Mouse (Mus musculus) yolk sac, embryonic 10.5 days (tissue): Measurements from ENCODE around the gene Sar1b.
A peak's percentile ranks its signal among the peaks of the same experiment; 100 is the strongest.
"Not testable (repeated sequence)": the region's sequence is repeated elsewhere in the genome, so short reads cannot be mapped to it uniquely, and the experiment has no call there.

Experiments
- DNase-seq: peaks from one replicate; pipeline ENCODE4 v3.0.0-alpha.2; 2017; ENCODE audit warnings: low spot score

The Sar1b gene

DNA sequence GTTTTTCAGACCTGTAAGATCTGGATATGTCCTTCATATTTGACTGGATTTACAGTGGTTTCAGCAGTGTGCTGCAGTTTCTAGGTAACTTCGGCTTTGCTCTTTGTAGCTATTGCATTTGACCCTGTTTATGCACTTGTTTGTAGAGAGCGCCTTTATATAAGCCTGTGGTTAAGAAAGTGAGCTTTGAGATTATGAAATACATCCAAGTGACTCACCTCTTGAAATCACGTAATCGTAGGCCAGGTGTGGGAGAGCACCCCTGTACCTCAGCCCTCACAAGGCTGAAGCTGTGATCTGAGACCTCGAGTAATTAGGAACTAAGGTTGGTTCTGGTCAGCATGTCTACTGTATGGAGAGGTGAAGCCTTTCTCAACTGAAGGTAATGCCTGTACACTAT lies 14.0 kb downstream of the Sar1b start:
- DNase-seq: no peak

DNA sequence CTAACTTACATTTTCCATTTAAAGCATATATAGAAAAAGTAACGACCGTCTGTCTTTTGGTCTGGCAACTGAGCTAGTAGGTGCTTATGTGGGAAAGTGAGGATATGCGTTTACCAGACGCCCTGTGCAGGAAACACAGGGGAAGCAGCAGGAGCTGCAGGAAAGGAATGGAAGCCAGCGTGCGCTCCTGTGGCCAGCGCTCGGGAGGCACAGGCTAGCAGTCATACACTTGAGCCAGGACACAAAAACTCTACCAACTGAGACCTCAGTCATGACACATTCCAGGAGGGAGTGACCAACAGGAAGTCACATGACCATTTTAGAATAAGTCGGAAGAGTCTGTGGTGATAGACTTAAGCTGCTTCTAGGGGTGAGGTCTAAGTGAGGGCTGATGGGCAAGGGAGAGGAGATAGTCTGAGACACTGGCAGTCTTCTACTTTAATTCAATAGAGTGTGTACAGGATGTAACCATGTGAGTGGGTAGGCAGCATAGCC lies 17.3 kb downstream of the Sar1b start:
- DNase-seq: no peak

DNA sequence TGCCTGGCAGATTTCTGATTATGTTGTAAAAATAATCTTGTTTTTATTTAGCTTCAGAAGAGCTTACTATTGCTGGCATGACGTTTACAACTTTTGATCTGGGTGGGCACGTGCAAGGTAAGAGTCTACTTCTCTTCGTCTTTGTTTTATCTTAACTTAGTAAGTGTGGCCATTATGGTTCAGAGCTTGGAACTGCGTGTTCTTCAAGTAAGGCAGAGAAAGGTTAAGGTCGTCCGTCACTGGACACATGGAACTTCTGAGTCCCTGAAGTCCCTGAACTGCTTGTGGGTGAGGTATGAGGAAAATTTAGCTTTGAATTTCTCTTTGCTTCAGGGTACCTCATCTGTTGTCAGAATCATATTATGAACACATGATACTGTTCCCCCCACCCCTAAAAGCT lies 19.2 kb downstream of the Sar1b start:
- DNase-seq: no peak

DNA sequence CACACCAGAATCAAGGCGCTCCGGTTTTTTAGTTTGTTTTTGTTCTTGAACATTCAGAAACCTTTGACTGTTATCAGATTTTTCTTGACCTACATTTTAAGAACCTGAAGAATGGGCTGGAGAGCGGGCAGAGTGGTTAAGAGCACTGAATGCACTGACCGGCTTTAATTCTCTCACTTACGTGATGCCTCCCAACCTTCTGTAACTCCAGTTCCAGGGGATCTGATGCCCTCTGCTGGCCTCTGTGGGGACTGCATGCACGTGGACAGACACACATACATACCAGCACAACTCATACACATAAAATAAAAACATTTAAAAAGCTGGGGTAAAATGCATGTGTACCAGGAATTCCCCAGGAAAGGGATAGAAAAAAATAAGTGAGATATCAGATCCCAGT lies 22.4 kb downstream of the Sar1b start:
- DNase-seq: peak; percentile 39

DNA sequence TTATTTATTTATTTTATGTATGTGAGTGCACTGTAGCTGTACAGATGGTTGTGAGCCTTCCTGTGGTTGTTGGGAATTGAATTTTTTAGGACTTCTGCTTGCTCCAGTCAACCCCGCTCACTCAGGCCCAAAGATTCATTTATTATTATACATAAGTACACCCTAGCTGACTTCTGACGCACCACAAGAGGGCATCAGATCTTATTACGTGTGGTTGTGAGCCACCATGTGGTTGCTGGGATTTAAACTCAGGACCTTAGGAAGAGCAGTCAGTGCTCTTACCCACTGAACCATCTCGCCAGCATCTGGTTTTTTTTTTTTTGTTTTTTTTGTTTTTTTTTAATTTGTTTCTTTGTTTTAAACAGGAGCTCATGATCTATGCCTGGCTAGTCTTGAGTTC lies 26.2 kb downstream of the Sar1b start:
- DNase-seq: not testable (repeated sequence)

DNA sequence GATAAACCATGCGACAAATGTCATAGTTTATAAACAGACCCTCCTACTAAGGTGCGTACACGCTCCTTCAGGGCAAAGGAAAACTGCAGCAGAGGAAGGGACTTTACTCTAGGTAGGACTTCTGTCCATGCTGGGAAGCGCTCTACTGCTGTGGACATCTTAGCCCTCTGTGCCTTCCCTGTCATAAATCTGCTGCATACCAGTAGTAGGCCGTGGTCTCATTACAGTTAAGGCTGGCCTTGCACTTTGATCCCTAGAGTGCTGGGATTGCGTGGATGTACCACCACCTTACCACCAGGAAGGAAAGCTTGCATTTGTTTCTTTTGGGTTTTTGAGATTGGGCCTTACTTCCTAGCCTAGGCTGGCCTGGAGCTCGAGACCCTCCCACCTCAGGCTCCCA lies 27.2 kb downstream of the Sar1b start:
- DNase-seq: no peak

DNA sequence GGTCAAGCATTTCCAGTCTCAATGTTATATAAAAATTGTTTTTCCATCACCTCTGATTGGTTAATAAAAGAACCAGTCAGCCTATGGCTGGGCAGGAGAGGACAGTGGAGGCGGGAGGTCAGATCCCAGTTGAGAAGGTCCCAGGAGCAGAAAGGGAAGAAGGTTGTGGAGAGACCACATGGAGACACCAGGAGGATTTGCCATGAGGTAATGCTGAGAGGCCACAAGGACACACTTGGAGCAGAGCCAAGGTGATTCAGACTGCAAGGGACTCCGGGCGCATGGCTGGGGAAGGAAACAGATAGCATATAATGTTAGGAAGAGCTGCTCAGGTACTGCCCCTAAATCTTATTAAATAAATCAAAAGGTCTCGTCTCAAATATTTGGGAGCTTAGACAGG lies 32.8 kb downstream of the Sar1b start:
- no peak for DNase-seq

DNA sequence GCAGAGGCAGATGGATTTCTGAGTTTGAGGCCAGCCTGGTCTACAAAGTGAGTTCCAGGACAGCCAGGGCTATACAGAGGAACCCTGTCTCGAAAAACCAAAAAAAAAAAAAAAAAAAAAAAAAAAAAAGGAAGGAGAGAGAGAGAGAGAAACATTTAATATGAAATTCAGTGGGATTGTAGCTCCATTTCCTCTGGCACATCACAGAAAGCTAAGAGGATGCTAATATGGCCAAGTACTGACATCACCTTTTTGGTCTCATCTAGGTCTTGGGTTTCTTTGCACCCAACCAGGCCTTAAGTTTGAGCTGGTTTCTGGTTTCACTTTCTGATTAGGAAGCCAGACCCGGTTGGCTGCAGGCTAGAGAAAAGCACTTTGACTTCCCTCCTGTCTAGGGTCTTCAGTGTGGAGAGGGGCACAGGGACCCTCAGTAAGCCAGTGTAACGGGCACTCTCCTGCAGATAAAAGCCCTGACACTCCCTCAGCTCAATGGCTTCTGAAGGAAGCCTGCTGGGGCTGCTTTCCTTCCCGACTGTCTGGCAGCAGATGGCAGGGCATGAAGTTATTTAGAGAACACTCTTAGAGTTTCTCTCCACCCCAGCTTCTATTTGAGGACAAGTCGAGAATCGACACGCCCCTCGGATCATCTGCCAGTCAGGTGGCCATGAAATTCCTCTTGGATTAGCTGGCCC lies 37.3 kb downstream of the Sar1b start:
- no peak for DNase-seq

DNA sequence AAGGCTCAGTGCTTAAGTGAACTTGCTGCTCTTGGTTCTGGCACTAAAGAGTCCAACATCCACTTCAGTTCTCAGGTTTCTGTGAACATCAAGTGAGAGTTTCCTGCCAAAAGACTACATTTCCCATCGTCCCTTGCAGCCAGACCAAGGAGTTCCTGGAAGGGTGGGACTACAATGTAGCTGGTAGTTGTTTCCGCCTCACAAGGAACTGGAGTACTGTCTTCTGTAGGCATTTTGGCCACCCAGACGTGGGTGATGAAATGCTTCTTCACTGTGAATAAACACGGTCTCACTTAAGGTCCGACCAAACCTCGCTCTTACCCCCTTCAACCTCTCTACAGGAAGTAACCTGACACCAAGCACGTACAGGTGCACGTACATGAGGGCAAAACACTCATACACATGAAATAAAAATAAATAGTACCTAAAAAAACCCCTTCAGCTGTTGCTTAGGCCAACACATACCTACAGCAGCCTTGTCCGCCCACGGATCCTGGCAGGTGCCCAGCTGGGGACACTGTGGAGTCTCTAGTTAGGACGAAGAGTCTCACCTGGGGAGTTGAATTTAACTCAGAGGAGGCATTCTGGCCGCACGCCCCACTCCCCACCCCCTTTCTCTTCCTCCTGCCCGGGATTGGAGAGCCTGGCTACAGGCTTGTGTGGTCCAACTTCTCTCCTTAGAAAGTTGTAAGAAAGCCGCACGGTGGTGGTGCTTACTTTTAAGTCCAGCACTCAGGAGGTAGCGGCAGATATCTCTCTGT lies 41.9 kb downstream of the Sar1b start:
- peak; percentile 76 for DNase-seq

DNA sequence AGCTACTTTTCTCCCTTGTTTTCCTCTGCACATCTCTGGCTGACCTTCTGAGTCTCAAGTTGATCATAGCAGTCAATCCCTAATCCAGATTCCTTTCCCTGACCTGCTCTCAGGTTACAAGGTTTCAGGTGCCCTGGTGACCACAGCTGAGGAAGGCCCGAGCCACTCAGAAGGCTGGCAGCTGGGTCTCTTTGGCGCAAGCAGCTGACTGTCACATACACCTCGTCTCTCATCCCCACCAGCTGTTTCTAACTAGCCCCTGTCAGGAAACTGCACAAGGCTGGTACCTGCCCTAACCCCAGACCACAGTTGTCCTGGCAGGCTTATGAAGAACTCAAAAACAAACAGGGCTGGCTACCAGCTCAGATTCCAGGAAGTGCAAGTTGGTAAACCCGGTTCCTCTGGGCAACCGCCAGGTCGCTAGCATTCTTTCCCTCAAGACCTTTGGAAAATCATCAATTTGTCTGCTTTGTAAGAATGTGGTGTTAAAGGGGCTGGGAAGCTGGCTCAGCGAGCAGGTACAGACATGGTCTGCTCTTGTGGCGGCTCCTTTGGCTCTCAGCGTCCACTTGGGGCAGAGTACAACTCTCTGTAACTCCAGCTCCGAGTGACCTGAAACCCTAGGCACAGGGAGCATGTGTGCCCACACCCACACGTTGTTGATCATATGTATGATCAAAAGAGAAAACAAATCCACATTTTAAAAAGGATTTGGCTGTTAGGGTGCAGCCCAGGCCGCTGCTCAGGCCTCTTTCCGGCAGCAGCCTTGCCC lies 43.8 kb downstream of the Sar1b start:
- no peak for DNase-seq

DNA sequence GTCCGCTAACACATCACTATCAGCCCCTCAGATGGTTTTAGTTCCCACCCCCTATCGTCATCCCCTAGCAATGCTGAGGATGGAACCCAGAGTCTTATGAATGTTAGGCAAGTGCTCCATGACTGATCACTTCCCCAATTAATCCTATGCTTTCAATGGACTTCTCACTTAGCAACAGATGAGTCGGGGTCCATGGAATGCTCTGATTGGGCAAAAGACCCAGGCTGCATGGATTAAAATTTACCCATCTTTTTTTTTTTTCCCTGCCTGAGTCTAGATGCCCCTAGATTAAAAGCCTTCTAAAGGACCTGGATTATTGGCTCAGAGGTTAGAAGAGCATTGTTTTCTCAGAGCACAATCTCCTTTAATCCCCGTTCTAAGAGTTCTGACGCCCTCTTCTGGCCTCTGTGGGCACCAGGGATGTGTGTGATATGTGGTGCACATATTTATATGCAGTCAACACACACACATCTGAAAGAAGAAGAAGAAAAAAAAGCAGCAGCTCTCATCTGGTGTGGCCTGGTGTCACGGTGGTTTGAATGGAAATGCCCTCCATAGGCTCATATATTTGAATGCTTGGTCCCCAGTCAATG lies 46.2 kb downstream of the Sar1b start:
- no peak for DNase-seq

DNA sequence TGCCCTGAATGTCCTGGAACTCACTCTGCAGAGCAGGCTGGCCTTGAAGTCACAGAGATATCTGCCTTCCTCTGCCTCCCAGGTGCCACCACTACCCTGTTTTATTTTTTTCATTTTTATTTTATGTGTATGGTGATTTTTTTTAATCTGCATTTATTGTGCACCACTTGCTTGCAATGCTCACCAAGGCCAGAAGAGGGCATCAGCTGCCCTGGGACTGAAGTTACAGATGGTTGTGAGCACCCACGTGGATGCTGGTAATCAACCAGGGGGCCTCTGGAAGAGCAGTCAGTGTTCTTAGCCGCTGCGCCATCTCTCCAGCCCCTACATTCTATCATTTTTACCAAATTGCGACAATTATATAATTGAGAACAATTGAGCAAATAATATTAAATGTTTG lies 47.7 kb downstream of the Sar1b start:
- no peak for DNase-seq

DNA sequence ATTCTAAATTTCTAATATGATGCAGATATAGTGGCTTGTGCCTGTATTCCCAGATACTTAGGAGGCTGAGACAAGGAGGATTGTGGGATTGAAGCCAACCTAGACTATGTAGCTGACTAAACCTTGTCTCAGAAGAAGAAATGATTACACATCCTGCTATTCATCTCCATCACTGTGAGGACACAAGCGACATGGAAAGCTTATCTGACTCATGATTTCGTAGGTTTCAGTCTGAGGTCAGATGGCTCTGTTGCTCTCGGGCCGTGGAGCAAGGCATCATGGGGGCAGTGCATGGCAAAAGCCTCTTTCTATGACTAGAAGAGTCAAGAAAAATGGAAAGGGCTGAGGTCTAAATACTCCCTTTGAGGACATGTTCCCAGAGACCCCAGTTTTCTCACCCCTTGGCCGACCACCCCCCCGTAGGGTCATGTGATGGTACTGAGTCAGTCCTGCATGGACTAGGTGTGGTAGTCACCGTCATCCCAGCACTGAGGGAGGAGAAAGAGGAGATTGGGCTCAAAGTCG lies 48.6 kb downstream of the Sar1b start:
- no peak for DNase-seq

DNA sequence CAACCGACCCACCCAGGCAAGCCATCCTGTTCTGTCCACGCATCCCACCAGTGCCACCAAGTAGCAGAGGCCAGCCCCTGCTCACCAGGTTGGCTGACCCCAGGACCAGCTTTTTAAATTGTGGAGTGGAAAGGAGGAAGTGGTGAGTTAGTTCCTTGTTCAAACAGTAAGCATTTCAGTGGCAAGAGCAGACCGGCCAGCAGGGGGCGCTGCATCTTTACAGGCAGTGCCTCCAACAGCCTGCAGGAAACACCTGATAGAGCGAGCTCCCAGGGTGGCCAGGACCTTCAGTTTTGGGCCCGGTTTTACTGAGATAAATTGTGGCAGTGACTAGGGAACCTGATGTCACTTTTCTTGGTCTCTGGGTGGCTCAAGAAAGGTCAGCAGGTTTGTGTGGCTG lies 54.3 kb downstream of the Sar1b start:
- DNase-seq: peak; percentile 74

DNA sequence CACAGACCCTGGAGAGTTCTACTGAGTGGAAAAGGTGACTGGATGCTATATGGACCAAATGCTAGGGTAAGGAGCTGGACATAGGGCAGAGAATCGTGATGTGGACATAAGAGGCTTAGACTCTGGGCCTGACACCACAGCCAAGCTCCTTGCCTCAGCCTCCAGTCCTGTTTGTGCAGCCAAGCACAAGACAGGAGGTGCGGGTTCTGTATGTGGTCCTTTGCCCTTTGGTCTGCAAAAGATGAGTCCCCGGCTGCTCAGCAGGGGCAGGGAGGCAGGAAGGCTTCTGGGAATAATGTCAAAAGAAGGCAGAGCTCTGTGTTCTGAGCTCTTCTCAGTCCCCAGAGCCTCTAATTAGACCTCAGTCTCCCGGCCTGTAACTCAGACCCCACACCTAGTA lies 55.4 kb downstream of the Sar1b start:
- no peak for DNase-seq

DNA sequence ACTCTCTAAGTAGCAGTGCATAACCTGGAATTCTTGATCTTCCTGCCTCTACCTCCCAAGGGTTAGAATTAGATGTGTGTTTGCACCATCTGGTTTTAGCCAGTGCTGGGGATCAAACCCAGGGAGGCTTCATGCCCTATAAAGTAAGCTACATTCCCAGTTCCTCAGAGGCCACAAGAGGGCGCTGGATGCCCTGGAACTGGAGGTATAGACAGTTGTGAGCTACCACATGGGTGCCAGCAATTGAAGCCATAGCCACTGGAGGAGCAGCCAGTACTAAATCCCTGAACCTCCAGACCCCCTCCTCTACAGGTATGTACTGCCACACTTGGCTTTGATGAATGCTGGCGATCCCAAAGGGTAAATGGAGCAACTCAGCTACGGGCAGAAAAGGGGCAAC lies 56.5 kb downstream of the Sar1b start:
- no peak for DNase-seq

DNA sequence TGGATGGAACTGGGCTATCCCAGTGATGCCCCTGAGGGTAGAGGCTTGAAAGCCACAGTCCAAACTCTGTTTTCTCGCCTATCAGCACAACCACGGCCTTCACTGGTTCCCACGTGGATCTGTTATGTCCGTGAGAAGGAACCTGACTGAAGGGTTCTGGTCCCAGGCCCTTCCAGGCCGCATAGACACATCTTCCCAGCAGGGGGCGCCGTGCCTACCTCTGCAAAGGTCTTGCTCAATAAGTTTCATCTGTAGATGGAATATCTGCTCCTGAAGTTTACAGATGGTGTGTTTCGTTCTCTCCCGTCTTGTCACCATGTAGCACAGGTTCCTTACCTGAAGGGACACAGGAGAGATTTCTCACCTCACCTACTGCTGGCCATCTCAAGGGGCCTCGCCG lies 57.4 kb downstream of the Sar1b start:
- no peak for DNase-seq

DNA sequence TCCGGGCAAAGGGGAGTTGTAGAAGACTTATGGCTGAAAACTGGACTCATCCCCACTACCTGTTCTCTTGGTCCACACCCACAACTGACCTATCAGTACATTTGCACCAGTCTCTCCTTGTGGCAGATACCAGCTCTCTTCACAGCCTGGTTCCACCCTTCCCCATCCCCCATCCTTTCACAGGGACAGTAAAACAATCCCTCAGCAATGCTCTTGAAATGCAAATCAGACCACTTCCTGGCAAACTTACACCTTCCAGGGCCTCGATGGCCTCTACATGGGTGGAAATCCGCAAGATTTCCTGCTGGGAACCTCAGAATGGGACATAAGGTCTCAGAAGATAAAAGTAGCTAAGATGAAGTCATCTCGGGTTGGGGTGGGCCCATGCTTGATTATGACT lies 59.2 kb downstream of the Sar1b start:
- no peak for DNase-seq

DNA sequence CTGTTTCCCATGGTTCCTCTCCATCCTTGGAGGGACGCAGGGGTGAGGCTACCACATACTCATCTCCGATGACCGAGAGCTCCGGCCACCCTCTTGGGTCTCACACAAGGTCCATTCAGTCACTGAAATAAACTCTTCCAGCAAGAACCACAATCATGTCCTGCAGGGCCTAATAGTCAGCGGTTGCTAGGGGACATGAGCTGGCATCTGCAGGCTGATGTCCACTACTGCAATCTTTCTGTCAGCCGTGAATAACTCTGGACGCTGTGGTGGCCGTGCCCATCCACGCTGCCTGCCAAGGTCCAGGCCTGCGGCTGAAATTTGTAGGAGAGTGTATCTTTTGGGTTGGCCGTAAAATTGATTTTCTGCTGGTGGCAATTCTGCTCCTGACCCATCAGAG lies 59.8 kb downstream of the Sar1b start:
- no peak for DNase-seq

DNA sequence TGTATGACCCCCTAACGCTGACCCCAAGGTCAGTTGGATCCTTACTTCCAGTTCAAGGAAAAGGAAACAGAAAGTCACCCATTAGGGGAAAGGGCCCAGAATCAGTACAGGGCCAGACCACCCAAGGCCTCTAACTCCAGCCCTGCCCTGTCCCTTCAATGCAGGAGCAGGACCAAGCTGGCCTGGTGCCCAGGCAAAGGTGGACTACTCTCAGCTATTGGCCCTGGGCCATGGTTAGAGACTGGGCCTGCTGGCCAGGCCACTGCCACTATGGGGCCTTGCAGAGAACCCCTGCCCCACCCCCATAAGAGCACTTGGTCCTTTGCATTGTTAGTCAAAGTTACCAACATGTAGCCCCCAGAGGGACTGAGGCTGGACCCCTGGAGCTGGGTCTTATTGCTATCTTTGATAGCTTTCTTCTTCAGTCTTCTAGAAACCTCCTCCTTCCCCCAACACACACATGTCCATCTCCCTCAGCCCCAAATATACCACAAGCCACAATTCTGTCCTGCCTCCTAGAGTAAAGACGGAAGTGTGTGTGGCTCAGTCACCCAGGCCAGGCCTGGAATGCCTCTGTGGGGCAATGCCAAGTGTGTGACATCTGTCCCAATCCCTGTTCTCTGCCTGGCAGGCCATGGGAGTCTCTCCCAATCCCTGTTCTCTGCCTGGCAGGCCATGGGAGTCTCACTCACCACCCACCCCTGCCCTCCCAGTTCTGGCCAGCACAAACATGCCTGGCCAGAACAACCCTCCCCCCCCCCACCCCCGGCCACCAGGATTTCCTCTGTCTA lies 60.7 kb downstream of the Sar1b start:
- DNase-seq: no peak

DNA sequence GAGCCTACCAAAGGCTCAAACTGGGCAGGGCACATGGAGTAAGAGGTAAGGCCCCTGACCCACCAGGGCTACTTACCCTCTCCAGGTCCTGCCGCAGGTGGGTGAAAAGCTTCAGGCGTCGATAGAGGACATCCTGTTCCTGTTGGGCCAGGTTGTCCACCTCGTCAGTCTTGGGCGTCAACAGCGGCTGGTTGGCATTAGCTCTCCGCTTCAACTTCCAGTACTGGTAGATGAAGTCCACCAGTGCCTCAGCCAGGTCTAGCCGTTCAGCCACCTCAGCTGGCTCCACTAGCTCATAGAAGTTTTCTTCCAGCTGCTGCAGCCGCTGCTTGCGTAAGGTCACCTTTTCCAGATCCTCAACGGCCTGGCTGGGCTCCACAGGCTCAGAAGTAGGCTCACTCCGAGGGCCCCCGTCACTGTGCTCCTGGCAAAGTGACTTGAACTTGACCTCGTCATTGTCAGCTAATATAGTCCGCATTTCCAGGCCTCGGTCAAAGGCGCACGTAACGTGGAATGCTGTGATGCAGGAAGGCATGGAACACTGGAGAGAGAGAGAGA lies 61.5 kb downstream of the Sar1b start:
- no peak for DNase-seq
